Mouse (Mus musculus) E14TG2a.4 (cell line): ENCODE results near the gene Hyal3.

Source experiments
- CTCF ChIP-seq: conservative IDR thresholded peaks from 2 replicates; pipeline ENCODE4 v1.5.1; 2014; ENCODE audit warnings: low read length
- NANOG ChIP-seq: IDR thresholded peaks from 2 replicates; pipeline ENCODE4 v1.6.1; 2014; ENCODE audit warnings: borderline replicate concordance, low read length, mixed read lengths

- TF ChIP-seq CTCF: no peak
- no peak for TF ChIP-seq NANOG
Measured at GRCm38 (mm10) chr9:107609433-107609830, 28.8 kb downstream of the Hyal3 start.
